Mouse (Mus musculus): ENCODE results near the gene Acod1. TPM values are rescaled to one million over a fixed set of nuclear protein-coding genes. Genes with fewer than 3 reads are reported as not detected.

The Acod1 gene
- polyA plus RNA-seq (2015; fragmentation: Illumina TruSeq; extraction: RNeasy Lipid Tissue Mini Kit (QIAGEN cat#74804); ENCODE audit: insufficient read depth, low replicate concordance), result 0.41 TPM

DNA sequence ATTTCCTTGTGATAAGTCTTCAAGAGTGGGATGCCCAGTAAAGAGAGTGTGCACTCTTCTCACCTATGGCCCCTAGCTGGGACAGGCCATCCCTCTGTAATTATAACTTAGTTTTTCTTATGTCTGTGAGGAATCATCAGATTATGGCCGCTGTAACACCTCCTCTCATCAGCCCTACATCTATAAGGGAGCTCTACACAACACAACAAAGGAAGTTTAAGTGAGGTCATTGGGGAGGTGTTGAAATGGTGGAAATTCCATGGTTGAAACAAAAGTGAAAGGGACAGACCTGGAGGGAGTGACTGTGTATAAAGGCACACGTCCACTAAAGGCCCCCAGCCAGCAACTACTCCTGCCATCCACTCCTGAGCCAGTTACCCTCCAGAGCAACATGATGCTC, at the start of gene Acod1:
Gene Acod1, plus strand, starts transcription at position 301 of the 400 bp plus-strand sequence.

GRCm38 (mm10) chr14:103069864-103070611, 23.3 kb downstream of the Acod1 start, which contains the start of gene Cln5:
Gene Cln5 (plus strand): TSS chr14:103070216.

DNA sequence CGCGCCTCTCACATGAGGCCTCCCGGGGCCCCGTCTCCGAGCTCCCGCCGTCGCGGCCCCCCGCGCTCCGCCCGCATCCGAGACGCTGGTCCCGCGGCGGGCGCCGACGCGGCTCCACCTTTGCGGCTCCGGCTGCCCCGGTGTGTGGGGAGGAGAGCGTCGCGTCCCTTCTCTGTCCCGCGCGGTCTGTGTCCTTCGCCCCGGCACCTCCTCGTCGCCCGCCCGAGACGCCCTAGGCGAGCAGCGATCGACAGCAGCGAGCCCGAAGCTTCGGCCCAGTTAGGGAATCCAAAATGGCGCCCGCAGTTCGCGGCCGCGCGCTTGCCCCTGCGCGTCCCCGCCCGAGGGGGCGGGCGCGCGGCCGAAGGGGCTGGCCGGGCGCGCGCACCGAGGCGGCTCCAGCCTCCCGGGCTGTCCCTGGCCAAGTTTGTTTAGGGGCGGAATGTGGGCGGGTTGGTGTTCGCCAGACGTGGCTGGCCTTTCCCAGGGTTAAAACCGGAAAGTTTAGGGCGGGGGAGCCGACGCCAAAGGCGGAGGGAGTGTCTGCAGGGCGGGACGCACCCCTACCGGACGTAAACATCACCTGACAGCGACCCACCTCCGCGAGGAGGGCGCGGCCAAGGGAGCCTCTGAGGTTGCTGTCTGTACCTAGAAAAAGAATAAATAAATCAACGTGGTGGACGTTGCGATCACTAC, 52.6 kb downstream of the Acod1 start, which contains the start of gene Fbxl3:
Gene Fbxl3, minus strand, starts transcription at position 329 of the 696 bp plus-strand sequence.

Other genes with a start within 250 kb of the Acod1 start
- 139 TPM for gene Kctd12, start 64.3 kb upstream of the Acod1 start, polyA plus RNA-seq (2015; fragmentation: Illumina TruSeq; extraction: RNeasy Lipid Tissue Mini Kit (QIAGEN cat#74804); ENCODE audit: insufficient read depth, low replicate concordance)
- 49.7 TPM for gene Cln5, start 23.2 kb downstream of the Acod1 start, polyA plus RNA-seq (2015; fragmentation: Illumina TruSeq; extraction: RNeasy Lipid Tissue Mini Kit (QIAGEN cat#74804); ENCODE audit: insufficient read depth, low replicate concordance)
- 128 TPM for gene Fbxl3, start 52.6 kb downstream of the Acod1 start, polyA plus RNA-seq (2015; fragmentation: Illumina TruSeq; extraction: RNeasy Lipid Tissue Mini Kit (QIAGEN cat#74804); ENCODE audit: insufficient read depth, low replicate concordance)